Mouse (Mus musculus) MEL (cell line): Measurements from ENCODE around the gene Ccl4.

ENCODE experiments used
- CTCF ChIP-seq, 3 experiments: IDR thresholded peaks in 2 of 3; conservative IDR thresholded peaks in 1 of 3; 2 replicates each; pipeline ENCODE4 v1.5.1; 2011 to 2012; ENCODE audit warnings: low read length in 3 of 3, low read depth in 2 of 3, mild to moderate bottlenecking in 2 of 3, improper control_type of control experiment in 1 of 3, inconsistent platforms in 1 of 3, mixed read lengths in 1 of 3, moderate library complexity in 1 of 3; ENCODE audit not compliant: control insufficient read depth in 1 of 3, insufficient read depth in 1 of 3, poor library complexity in 1 of 3, severe bottlenecking in 1 of 3
- MAZ ChIP-seq: IDR thresholded peaks from 2 replicates; pipeline ENCODE4 v1.6.1; 2012; ENCODE audit warnings: low read depth, mild to moderate bottlenecking, inconsistent platforms, low read length, improper control_type of control experiment
- MEF2A ChIP-seq: IDR thresholded peaks from 2 replicates; pipeline ENCODE4 v1.6.1; 2014; ENCODE audit warnings: low read depth, mild to moderate bottlenecking, inconsistent platforms, low read length, improper control_type of control experiment; ENCODE audit not compliant: poor library complexity, insufficient replicate concordance, severe bottlenecking; ENCODE audit errors: extremely low read depth
- MXI1 ChIP-seq: IDR thresholded peaks from 2 replicates; pipeline ENCODE4 v1.6.1; 2011; ENCODE audit warnings: mild to moderate bottlenecking, low read depth, low read length, improper control_type of control experiment
- MYC ChIP-seq: IDR thresholded peaks from 2 replicates; pipeline ENCODE4 v1.6.1; 2011; ENCODE audit warnings: low read depth, mild to moderate bottlenecking, low read length, improper control_type of control experiment, moderate library complexity
- POLR2A ChIP-seq, 2 experiments: IDR thresholded peaks; 2 replicates each; pipeline ENCODE4 v1.6.1; 2011 to 2012; ENCODE audit warnings: low read length in 2 of 2, mild to moderate bottlenecking in 2 of 2, control low read depth in 1 of 2, improper control_type of control experiment in 1 of 2, low read depth in 1 of 2, moderate library complexity in 1 of 2; ENCODE audit not compliant: control insufficient read depth in 1 of 2, insufficient read depth in 1 of 2, poor library complexity in 1 of 2
- SIN3A ChIP-seq: IDR thresholded peaks from 2 replicates; pipeline ENCODE4 v1.6.1; 2012; ENCODE audit warnings: low read length, improper control_type of control experiment, inconsistent platforms
- USF1 ChIP-seq: IDR thresholded peaks from 2 replicates; pipeline ENCODE4 v1.6.1; 2014; ENCODE audit warnings: low read depth, mild to moderate bottlenecking, inconsistent platforms, low read length, improper control_type of control experiment, moderate library complexity
- ZKSCAN1 ChIP-seq: IDR thresholded peaks from 2 replicates; pipeline ENCODE4 v1.6.1; 2012; ENCODE audit warnings: low read depth, mild to moderate bottlenecking, inconsistent platforms, low read length, improper control_type of control experiment, moderate library complexity
- ZMIZ1 ChIP-seq: IDR thresholded peaks from 2 replicates; pipeline ENCODE4 v1.6.1; 2012; ENCODE audit warnings: low read depth, mild to moderate bottlenecking, inconsistent platforms, low read length, improper control_type of control experiment, moderate library complexity

DNA sequence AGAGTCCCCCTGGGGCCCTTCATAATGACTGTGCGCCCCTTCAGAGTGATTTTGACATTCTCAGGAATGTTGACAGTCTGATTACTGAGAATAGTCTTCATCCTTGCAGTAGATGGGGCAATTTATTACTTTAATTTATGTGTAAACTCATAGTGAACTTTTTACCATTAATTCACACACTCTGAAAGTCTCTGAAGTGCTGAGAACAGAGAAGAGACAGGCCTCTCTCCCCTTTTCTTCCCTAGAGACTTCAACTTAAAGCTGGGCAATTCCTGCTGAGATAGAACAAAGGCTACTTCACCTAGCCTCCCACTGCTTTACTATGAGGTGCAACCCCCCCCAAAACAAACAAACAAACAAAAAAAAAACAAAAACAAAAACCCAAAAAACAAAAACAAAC lies 16.9 kb upstream of the Ccl4 start, which contains the start of gene Rpl9-ps1:
- no peak for TF ChIP-seq MEF2A
- no peak for TF ChIP-seq MXI1
- no peak for TF ChIP-seq MYC
- TF ChIP-seq POLR2A (IDR thresholded peaks at IDR 0.05; ENCODE audit: control insufficient read depth in 1 of 2, insufficient read depth in 1 of 2, low read depth in 1 of 2, low read length in 2 of 2, poor library complexity in 1 of 2): no peak
- TF ChIP-seq ZMIZ1: no peak
- no peak for TF ChIP-seq USF1
- TF ChIP-seq SIN3A: no peak
- no peak for TF ChIP-seq MAZ
- TF ChIP-seq CTCF (IDR thresholded peaks at IDR 0.05 in 2 of 3, conservative IDR thresholded peaks at IDR 0.05 in 1 of 3; ENCODE audit: control insufficient read depth in 1 of 3, insufficient read depth in 1 of 3, low read depth in 2 of 3, low read length in 3 of 3, poor library complexity in 1 of 3, severe bottlenecking in 1 of 3): no peak
- TF ChIP-seq ZKSCAN1: no peak
